Mouse (Mus musculus) liver, adult 2 months (tissue): ENCODE data around the gene Gm5475. TPM values are rescaled to one million over a fixed set of nuclear protein-coding genes. Genes with fewer than 3 reads are reported as not detected.

Experiments
- DNase-seq: peaks from one replicate; pipeline ENCODE4 v3.0.0-alpha.2; 2011; ENCODE audit warnings: low read depth, low spot score; ENCODE audit errors: extremely low read depth
- H3K27ac ChIP-seq: fragments of 200-500 bp; replicated peaks from 2 replicates; pipeline ENCODE4 v1.5.1; 2012; ENCODE audit warnings: low read depth, mild to moderate bottlenecking, control low read depth, inconsistent platforms, low read length; ENCODE audit not compliant: insufficient read depth
- H3K27me3 ChIP-seq: fragments of 200-500 bp; 2 replicates; pipeline ENCODE4 v1.6.1; 2012; ENCODE audit warnings: mild to moderate bottlenecking, moderate library complexity, low read length, inconsistent platforms; ENCODE audit not compliant: control insufficient read depth, insufficient read depth
- H3K36me3 ChIP-seq: fragments of 200-500 bp; 2 replicates; pipeline ENCODE4 v1.6.1; 2012; ENCODE audit warnings: low read length, inconsistent platforms; ENCODE audit not compliant: control insufficient read depth, insufficient read depth
- H3K4me1 ChIP-seq: fragments of 200-500 bp; 2 replicates; pipeline ENCODE4 v1.6.1; 2011; ENCODE audit warnings: low read length; ENCODE audit not compliant: control insufficient read depth, insufficient read depth
- H3K4me3 ChIP-seq: fragments of 200-500 bp; 2 replicates; pipeline ENCODE4 v1.5.1; 2011; ENCODE audit warnings: low read depth, mild to moderate bottlenecking, control low read depth, low read length, moderate library complexity; ENCODE audit not compliant: insufficient read depth
- H3K79me2 ChIP-seq: fragments of 200-500 bp; 2 replicates; pipeline ENCODE4 v1.6.1; 2012; ENCODE audit warnings: inconsistent platforms, mild to moderate bottlenecking, low read length, moderate library complexity; ENCODE audit not compliant: control insufficient read depth, insufficient read depth
- H3K9ac ChIP-seq: fragments of 200-500 bp; 2 replicates; pipeline ENCODE4 v1.6.1; 2012; ENCODE audit warnings: low read depth, mild to moderate bottlenecking, control low read depth, inconsistent platforms, low read length
- CTCF ChIP-seq: fragments of 200-500 bp; IDR thresholded peaks from 2 replicates; pipeline ENCODE4 v1.5.1; 2011; ENCODE audit warnings: low read depth, low read length, control low read depth
- POLR2A ChIP-seq: fragments of 200-500 bp; IDR thresholded peaks from 2 replicates; pipeline ENCODE4 v1.6.1; 2011; ENCODE audit warnings: low read length, control low read depth; ENCODE audit not compliant: insufficient read depth; ENCODE audit errors: extremely low read depth
- WGBS: fragments of 180-500 bp; shearing (Covaris S2); methylation state at CpG from one replicate; pipeline ENCODE4 v1.1.7; 2018; 5-methylcytosine and 5-hydroxymethylcytosine counted together
- polyA plus RNA-seq: library from polyadenylated mRNA; depleted of rRNA; stranded (reverse); fragments of >200 nt; gene quantifications from 2 replicates; pipeline ENCODE4 v1.2.3, GENCODE M21; 2012
- total RNA-seq: library from RNA; depleted of rRNA; stranded (reverse); fragments of >200 nt; gene quantifications from 2 replicates; pipeline ENCODE4 v1.2.3, GENCODE M21; 2014

Gene Gm5475
- total and polyA plus RNA-seq, 2 experiments: not detected

DNA sequence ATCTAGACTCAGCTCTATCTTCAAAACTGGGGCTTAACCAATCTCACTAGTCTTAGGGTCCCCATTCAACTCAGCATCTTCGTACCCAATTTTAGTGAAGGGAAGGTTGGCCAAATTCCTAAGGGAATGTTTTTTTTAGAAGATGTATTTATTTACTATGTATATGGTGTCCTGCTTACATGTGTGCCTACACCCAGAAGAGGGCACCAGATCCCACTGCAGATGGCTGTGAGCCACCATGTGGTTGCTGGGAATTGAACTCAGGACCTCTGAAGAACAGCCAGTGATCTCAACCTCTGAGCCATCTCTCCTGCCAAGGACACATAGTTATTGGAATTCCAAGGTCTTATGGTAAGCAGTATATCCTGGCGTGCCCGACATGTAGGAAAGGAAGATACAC is 26.4 kb upstream of the Gm5475 start:
- 97% methylated on average over 3 of the region's 3 CpGs for WGBS
- TF ChIP-seq CTCF: 0 out of 2 replicates have a peak, but pooled peaks have one; percentile 22
- no peak for TF ChIP-seq POLR2A
- no peak for DNase-seq
- Histone ChIP-seq H3K27ac (no peak overlapping the region), H3K27me3 (no peaks in the 10 kb centered on the region), H3K79me2 (no peaks in the 10 kb centered on the region), H3K4me3 (no peak overlapping the region), H3K4me1 (peaks cover 4% of the 10 kb centered on the region), H3K36me3 (peaks cover 43% of the 10 kb centered on the region), H3K9ac (no peak overlapping the region)

- peaks cover 25% of the 10 kb centered on the region; the same call in 1 of the 2 replicates for H3K36me3 ChIP-seq
- no peak overlapping the region for H3K4me3 ChIP-seq
- no peak overlapping the region for H3K27ac ChIP-seq
These were observed 21.2 kb upstream of the Gm5475 start for GRCm38 (mm10) chr15:100400592-100401250.

GRCm38 (mm10) chr15:100401811-100402210 is 20.1 kb upstream of the Gm5475 start:
- Histone ChIP-seq H3K4me3 (no peak overlapping the region), H3K27ac (peak overlapping the region; percentile 79; the same call in 1 of the 2 replicates)

More at GRCm38 (mm10) chr15:100400592-100401250, 21.2 kb upstream of the Gm5475 start:
- Histone ChIP-seq H3K27me3 (no peaks in the 10 kb centered on the region), H3K4me1 (peaks cover 20% of the 10 kb centered on the region), H3K79me2 (no peaks in the 10 kb centered on the region), H3K9ac (no peak overlapping the region)
- no peak for TF ChIP-seq POLR2A
- TF ChIP-seq CTCF: no peak
- peak; percentile 30 for DNase-seq
- WGBS: 41% methylated on average over 16 of the region's 16 CpGs

GRCm38 (mm10) chr15:100402347-100402746 is 19.6 kb upstream of the Gm5475 start:
- WGBS: 26% methylated on average over 14 of the region's 14 CpGs
- TF ChIP-seq CTCF: no peak
- no peak for TF ChIP-seq POLR2A
- Histone ChIP-seq H3K79me2 (no peaks in the 10 kb centered on the region), H3K9ac (peak overlapping the region; percentile 13; the same call in 1 of the 2 replicates), H3K4me3 (peak overlapping the region; percentile 34), H3K36me3 (peaks cover 19% of the 10 kb centered on the region; the same call in 1 of the 2 replicates), H3K4me1 (peaks cover 22% of the 10 kb centered on the region), H3K27ac (peak overlapping the region; percentile 79), H3K27me3 (no peaks in the 10 kb centered on the region)
- DNase-seq: no peak

More at GRCm38 (mm10) chr15:100401811-100402210, 20.1 kb upstream of the Gm5475 start:
- H3K79me2 ChIP-seq: no peaks in the 10 kb centered on the region
- peak; percentile 75 for DNase-seq
- H3K27me3 ChIP-seq: no peaks in the 10 kb centered on the region
- 22% methylated on average over 4 of the region's 4 CpGs for WGBS
- TF ChIP-seq CTCF: no peak
- TF ChIP-seq POLR2A: no peak
- H3K9ac ChIP-seq: no peak overlapping the region
- H3K4me1 ChIP-seq: peaks cover 22% of the 10 kb centered on the region
- peaks cover 20% of the 10 kb centered on the region; the same call in 1 of the 2 replicates for H3K36me3 ChIP-seq

DNA sequence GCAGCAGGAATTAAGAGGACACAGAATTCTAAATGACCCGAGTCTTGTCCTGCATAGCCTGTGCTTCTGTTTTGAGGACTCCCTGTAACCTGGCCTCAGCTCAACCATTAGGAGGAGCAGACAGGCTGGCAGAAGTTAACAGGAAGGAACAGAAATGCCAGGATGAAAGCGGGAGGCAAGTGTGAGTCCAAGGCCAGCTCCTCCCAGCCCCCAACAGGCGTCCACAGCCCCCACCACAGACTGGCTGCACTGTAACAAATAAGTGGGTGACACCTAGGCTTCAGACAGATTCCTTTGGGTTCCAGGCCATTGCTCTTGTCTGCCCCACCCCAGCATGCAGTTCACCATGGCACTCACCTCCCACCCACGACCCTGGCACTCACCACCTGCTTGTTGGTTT is 19.1 kb upstream of the Gm5475 start:
- peaks cover 17% of the 10 kb centered on the region; the same call in 1 of the 2 replicates for H3K36me3 ChIP-seq
- H3K4me1 ChIP-seq: peaks cover 22% of the 10 kb centered on the region
- TF ChIP-seq CTCF (no peak), POLR2A (no peak)
- peak overlapping the region; percentile 67 for H3K9ac ChIP-seq
- H3K79me2 ChIP-seq: no peaks in the 10 kb centered on the region
- DNase-seq: peak; percentile 73
- H3K4me3 ChIP-seq: peak overlapping the region; percentile 49
- 34% methylated on average over 4 of the region's 4 CpGs for WGBS
- H3K27ac ChIP-seq: peak overlapping the region; percentile 79
- H3K27me3 ChIP-seq: no peaks in the 10 kb centered on the region
